Mouse (Mus musculus) kidney, adult 10 weeks (tissue): ENCODE measurements around the gene Adgrb3. TPM values are rescaled to one million over a fixed set of nuclear protein-coding genes. Genes with fewer than 3 reads are reported as not detected.

ENCODE experiments used
- polyA plus RNA-seq: library from polyadenylated mRNA; stranded (reverse); fragments of 350-450 nt; fragmentation: Illumina TruSeq; extraction: RNeasy Lipid Tissue Mini Kit (QIAGEN cat#74804); gene quantifications from one replicate; pipeline ENCODE4 v1.2.3, GENCODE M21; 2014; ENCODE audit warnings: low read depth, low replicate concordance

Gene Adgrb3
- 0.32 TPM for polyA plus RNA-seq

DNA sequence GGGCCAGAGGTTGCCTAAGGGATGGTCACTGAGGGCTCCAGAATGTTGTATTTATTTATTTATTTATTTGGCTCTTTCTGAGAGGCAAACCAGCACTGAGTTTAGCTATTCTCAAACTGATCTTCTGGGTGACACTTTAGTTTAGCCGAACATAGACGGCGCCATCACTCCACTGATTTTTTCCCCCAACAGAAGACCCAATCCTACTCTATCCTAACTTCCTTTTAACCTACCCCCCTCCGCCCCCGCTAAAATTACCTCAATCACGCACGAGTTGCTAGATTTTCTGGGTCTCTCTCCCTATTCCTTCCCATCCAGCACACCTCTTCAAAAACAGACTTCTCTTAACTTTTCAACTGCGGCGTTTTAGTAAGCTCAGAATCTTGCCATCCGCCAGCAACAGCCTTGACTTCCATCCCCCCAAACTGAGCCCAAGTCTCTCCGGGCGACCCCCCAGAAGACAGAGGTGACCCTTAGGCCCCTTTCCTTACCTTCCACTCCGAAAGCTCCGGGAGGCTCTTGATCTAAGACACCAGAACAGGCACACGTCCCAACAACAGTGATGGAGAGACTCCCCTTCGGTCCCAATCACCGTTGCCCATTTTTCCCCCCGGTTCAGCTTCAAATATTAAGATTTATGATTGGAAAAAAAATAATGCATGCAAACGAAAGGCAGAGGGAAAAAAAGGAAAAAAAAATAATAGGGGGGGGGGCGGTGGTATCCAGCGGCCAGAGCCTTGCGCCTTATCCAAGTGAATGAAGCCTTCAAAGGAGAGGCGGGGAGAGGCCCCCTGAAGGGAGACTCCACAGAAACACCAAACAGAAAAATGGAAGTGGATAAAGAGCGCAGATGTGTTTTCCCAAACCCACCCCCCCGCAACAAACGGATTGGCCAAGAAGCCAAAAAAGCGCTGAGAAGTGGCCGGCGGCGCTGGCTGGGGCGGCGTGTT lies at the start of gene Adgrb3:
Adgrb3 (minus strand) TSS at position 737 of the 950 bp plus-strand sequence.

